19 mouse cellular contexts compared by ENCODE assay signal in genomic region chr3:136829109-136829508, GRCm38 (mm10).
"Had no signal": no experiment of that assay in that cellular context is flagged by ENCODE, and none has a peak within 500 bp of the region (broad histone marks: within the 10 kb centered on the region; RNA-seq: fewer than 3 reads in every experiment).

No protein-coding gene starts in this region.

- H3K4me3 ChIP-seq: limb, embryonic 15.5 days; midbrain, embryonic 10.5 days; midbrain, embryonic 13.5 days had no signal

- H3K27me3 ChIP-seq: limb, embryonic 15.5 days; midbrain, embryonic 13.5 days had no signal

- ATAC-seq: liver, postnatal 0 days; lung, postnatal 0 days; midbrain, embryonic 13.5 days had no signal

- H3K36me3 ChIP-seq: limb, embryonic 15.5 days; midbrain, embryonic 13.5 days had no signal

- H3K9ac ChIP-seq: limb, embryonic 15.5 days; liver, embryonic 14.5 days; liver, postnatal 0 days; lung, embryonic 14.5 days; midbrain, embryonic 13.5 days had no signal

- H3K9me3 ChIP-seq: limb, embryonic 15.5 days; midbrain, embryonic 10.5 days; midbrain, embryonic 13.5 days had no signal

- H3K27ac ChIP-seq: limb, embryonic 15.5 days; liver, embryonic 14.5 days; macrophage; midbrain, embryonic 10.5 days; midbrain, embryonic 13.5 days; stomach, postnatal 0 days had no signal

- DNase-seq: kidney, adult 18-20 months; kidney, adult 9 months; kidney, postnatal 14 days; kidney, postnatal 4 days; layer of hippocampus, postnatal 36 days; liver, postnatal 0 days; lung, embryonic 14.5 days; right cerebral cortex, postnatal 4 days; thymus, adult 2 months; thymus, postnatal 14 days; thymus, postnatal 4 days had no signal

- H3K4me2 ChIP-seq: limb, embryonic 15.5 days; liver, embryonic 11.5 days; lung, embryonic 14.5 days; midbrain, embryonic 13.5 days had no signal
